Mouse (Mus musculus): ENCODE measurements around the gene Ust.

GRCm38 (mm10) chr10:8227705-8228374 lies 290.8 kb downstream of the Ust start:
- TF ChIP-seq CTCF (IDR thresholded peaks at IDR 0.05; ENCODE audit: borderline replicate concordance, insufficient read depth, low read depth, low read length) = no peak
- no peak for TF ChIP-seq POLR2A (IDR thresholded peaks at IDR 0.05; ENCODE audit: borderline replicate concordance, insufficient read depth, low read length)

All from cerebellum, adult 2 months (tissue).